Mouse (Mus musculus) left cerebral cortex, postnatal 36 days (tissue): ENCODE measurements at regions not wholly inside any gene's neighbourhood (a gene's known extent, or its start where the extent isn't known, plus 50 kb on each side); places are given as distances from the start of the nearest gene placed in this dataset.
A peak's percentile ranks its signal among the peaks of the same experiment; 100 is the strongest.

ENCODE experiments used
- DNase-seq, 2 experiments: peaks; one replicate each; pipeline ENCODE4 v3.0.0; 2021 to 2022; ENCODE audit warnings: low spot score in 2 of 2, mixed read lengths in 1 of 2
- intact Hi-C: fragments of 180-260 bp; cut with DNase I; formaldehyde crosslinking; loops from one replicate; pipeline ENCODE4 v1.15.1; 2025

GRCm38 (mm10) chr13:110741576-110742206, 346.8 kb downstream of the Plk2 start:
- intact Hi-C loops, result loop anchor here (5.0 kb wide), 3 partner anchors 114 to 344 kb away; partner anchors contain the start of gene Plk2
- peak; percentile 37 to 42 for DNase-seq

DNA sequence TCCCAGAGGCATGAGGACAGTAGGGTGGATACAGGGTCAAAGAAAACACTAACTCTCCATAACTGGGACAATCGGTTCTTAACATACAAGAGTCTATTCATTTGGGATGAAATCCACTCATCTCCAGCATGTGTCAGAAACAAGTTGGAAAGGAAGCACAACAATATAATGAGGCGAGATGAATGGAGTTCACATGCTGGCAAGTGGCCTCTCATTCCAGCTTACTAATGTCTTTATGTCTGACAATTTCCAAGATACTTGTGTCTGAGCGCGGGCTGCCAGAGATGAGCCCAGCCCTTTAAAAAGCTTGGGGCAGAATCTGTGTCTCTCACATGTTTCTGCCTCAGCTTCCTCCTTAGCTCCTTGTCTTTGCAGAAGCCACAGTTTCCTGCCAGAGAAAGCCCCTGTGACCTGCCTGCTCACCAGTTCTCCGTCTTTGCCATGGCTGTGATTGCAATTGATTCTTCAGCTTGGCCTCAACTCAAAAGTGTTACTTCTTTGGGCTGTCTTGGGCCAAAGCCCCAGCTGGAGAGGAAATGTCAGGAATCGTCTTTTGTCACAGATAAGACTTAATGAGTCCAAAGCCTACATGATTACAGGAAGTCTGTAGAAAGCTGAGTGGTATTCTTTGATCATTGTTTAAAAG, 352.5 kb downstream of the Plk2 start:
- no peak for DNase-seq
- intact Hi-C loops, result no loop called here

GRCm38 (mm10) chr13:110752746-110753145, 357.9 kb downstream of the Plk2 start:
- no peak for DNase-seq
- intact Hi-C loops, result no loop called here

DNA sequence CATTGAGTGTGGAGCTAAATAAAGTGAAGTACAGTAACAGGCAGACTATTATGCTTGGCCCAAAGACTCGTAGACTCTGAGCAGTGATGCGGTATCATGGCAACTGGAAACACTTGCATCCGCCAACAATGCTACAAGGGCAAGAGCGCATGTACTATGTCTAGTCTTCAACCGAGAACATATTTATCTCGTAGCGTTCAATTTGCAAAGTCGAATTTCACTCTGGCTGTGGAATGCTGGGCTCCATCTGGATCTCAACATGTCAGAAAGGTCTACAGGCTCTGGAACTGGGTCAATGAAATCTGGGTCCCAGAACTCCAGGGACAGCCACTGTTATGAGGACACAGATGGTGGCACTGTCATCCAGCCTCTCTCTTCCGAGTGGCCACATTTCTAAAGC, 359.7 kb downstream of the Plk2 start:
- intact Hi-C loops, result no loop called here
- DNase-seq, result peak; percentile 5 to 28

DNA sequence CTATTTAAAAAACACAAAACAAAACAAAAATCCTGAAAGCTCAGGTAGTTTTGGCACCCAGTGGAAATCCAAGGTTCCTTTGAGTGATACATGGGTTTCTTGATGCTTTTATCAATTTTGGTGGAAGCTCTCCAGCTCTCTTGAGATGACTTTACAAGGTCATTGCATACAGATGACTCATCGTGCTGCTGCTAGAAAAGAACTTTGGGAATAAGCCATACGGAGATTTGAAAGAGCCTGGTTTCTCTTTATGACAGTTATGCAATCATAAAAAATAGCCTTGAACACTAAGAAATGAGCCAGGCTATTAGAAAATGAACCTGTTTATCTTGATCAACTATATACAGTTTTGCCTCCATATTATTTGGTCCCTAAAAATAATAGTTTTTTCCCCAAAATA, 362.0 kb downstream of the Plk2 start:
- no peak for DNase-seq
- intact Hi-C loops, result no loop called here

DNA sequence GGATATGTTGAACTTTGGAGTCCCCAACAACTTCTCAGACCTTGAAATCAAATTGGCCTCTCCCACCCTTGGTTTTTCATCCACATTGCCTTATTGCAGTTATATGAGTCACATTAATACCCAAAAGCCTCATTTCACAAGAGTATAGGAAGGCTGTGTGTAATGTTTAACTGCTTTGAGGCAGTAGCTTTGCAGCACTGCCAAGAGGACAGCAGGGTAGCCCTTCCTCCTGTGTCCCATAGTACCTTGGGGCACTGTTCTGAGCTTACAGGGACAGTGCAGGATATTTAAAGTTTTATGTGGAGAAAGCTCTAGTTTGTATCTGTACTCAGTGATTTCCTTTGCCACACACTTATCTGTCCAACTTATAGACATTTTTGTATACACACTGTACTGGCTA, 374.4 kb downstream of the Plk2 start:
- intact Hi-C loops, result no loop called here
- no peak for DNase-seq

DNA sequence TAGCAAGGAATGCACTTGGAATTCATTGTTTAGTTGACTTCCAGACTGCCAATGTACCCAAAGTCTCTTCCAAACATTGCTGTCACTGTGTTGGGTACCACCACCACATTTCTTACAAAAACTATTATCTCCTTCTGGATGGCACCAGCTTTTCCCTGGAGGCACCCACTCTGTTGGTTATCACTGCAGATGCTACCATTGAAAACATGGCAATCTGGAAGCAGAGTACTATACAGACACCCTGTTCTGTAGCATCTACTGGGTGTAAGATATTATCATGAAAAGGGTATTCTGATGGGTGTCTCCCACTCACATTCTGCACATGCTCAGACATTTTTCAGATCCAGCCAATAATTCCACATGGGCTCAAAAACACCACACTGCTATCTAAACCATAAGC, 380.4 kb downstream of the Plk2 start:
- intact Hi-C loops, result no loop called here

DNA sequence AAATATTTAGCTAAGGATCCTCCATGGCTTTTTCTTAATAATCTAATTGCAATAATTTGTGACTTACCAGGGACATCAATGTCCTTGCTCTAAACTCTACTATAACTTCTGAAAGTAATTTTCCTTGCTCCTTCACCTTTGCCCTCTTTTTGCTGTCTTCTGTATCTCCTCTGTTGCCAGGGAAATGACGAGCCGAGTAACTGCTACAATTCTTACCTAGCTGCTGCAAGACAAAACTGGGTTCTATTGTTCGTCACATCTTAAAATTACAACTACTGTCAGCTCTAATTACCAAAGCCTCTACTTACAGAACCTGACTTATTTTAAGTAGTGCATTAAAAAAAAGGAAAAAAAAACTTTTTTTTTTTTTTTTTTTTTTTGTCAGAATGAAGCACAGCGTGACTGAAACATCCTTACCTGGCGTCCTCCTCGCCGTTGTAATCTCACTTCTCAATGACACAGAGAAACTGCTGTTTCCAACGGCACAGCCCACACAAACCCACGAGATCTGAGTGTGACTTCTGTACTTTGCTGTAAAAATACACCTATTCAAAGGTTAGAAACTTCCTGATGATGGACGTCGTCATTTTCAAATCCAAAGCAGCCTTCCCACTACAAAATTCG, 389.4 kb downstream of the Plk2 start:
- DNase-seq, result no peak
- intact Hi-C loops, result no loop called here

More for the DNA sequence above, 380.4 kb downstream of the Plk2 start:
- DNase-seq, result no peak

DNA sequence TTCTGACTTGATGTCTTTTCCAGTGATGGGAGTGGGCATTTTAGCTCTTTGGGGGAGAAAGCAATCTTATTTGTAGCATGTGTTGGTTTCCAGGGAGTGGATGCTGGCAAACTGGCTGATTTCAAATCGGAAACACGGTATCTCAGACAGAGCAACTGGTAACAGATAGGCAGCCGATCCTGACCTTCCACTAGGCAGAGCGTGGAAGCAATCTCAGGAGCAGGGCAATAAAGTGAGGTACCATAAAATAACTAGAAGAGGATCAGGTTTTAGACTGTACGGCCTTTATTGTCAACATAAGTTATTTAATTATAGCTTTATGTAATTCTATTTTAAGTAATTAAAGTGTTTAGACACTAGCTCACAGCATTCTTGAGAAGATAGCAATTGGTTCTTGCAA, 390.0 kb downstream of the Plk2 start:
- no peak for DNase-seq
- intact Hi-C loops, result no loop called here

DNA sequence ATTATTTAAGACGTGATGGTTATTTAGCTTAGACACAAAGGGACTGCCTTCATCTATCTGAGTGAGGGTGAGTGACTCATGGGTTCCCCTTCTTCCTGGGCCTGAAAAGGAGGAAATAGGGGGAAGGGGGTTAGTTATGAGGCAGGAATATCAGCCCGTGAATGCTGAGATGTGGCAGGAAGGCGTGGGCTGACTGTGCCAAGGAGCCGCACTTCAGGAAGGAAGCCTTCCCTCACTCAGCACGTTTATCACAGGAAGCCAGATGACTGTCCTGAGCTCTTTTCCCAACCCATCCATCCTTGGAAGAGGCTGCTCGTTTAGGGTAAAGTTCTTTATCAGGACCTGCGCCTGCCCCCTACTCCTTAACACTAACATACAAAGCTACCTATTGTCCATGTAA, 403.5 kb downstream of the Plk2 start:
- no peak for DNase-seq
- intact Hi-C loops, result no loop called here

GRCm38 (mm10) chr13:110802841-110803240, 408.0 kb downstream of the Plk2 start:
- DNase-seq, result no peak
- intact Hi-C loops, result no loop called here

DNA sequence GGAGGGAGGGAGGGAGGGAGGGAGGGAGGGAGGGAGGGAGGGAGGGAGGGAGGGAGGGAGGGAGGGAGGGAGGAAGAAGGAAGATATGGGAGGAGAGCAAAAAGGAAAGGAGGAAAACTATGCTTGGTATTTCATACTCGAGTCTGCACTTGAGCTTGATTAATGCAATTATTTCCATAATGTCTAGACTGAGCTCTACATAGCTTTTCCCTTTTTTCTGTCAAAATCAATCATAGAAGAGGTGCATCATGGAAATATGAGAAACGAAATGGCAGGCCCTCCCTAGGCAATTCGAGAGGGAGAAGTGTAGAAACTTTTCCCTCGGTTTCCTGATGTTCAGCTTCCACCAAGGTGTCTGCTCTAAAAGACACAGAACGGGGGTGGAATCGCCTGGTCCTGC, 417.6 kb downstream of the Plk2 start:
- no peak for DNase-seq
- intact Hi-C loops, result no loop called here

GRCm38 (mm10) chr13:110814066-110814465, 419.2 kb downstream of the Plk2 start:
- DNase-seq, result no peak
- intact Hi-C loops, result no loop called here

DNA sequence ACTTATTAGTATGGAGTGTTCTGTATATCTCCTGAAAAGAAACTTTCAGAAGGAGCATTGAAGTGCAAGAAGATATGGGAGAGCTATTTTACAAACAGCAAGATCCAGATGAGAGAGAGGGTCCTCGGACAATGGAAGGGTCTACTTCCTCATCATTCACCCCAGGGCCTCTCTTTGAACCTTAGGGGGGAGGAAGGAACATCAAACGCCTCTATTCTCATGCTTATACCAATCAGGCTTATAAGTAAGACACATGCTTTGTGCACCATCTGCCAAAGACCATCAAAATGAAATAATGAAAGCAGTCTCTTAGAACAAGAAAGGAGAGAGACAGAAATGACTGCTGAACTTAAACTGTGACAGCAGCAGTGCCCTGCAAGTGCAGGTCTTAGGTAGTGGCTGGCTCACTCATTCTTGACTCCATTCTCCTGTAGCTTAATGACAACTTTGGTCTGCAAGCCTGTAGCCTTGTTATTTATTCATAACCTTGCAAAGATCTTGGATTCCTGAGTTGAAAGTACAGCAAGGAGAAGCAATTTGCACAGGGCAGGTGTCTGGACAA, 424.5 kb downstream of the Plk2 start:
- intact Hi-C loops, result no loop called here
- DNase-seq, result no peak

DNA sequence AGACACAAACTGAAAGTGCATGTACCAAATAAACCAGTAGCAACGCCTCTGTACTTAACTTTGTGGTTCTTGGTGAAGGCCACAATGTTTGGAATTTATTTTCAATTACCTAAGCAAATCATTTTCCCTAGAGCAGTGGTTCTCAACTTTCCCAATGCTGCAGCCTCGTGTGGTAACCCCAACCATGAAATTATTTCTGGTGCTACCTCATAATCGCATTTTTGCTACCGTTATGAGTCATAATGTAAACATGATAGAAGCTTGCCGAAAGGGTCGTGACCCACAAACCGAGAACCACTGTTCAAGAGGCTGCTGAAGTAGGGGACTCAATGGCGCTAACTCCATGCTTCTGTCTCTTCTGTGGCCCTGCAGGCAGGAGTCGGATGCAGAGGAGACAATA, 429.9 kb upstream of the Actbl2 start:
- intact Hi-C loops, result no loop called here

DNA sequence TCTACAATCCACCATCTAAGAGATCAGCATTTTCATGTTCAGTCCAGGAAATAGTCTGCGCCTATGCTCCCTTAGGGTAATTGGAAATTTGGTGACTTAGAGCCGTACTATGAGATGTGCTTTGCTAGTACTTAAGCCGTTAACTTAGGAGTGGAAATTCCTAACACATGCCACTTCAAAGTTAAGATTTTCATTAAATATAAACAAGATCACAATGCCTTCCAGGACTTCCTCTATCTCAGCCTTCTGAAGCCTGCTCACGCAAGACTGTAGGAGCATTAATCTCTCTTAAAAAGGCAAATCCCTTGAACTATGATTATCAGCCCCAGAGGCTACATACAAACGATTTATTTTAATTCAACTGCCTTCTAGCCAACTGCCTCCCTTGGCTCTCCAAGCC, 422.4 kb upstream of the Actbl2 start:
- DNase-seq, result no peak
- intact Hi-C loops, result no loop called here

More for the DNA sequence above, 429.9 kb upstream of the Actbl2 start:
- DNase-seq, result no peak

DNA sequence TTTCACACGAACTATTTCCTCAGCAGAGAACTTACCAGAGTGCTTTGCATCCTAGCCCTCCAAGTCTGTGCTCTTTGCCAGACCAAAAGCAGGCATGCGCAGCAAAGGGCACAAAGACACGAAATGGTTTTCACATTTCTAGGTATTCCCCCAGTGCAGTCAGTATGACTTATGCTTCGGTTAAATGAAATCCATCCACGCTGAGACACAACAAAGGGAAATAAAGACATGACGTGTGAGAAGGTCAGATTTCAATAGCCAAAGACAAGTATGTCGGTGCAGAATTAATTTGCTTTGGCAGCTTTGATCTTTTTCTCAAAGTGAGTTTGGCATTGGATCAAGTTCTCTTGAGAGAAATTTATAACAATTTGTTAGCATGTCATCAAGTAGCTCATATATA, 417.9 kb upstream of the Actbl2 start:
- intact Hi-C loops, result no loop called here
- no peak for DNase-seq

DNA sequence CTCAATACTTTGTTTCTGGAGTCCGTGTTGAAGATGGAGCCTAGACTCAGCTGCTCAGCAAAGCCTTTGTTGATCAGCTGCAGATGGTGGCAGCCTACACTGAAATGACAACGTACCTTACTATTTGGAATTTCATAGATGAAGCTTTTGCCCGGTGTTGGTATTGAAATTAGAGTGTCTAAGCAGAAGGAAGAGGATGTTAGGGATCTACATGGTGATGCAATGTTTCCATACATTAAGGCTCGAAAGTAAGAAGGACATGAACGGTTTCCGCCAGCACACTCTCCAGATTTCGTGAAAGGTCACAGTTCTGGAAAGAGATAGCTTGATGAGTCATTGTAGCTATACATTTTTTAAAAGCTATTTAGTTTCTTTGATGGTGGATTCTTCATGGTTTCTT, 412.9 kb upstream of the Actbl2 start:
- intact Hi-C loops, result no loop called here
- peak in 1 of 2 experiments; percentile 8 for DNase-seq

DNA sequence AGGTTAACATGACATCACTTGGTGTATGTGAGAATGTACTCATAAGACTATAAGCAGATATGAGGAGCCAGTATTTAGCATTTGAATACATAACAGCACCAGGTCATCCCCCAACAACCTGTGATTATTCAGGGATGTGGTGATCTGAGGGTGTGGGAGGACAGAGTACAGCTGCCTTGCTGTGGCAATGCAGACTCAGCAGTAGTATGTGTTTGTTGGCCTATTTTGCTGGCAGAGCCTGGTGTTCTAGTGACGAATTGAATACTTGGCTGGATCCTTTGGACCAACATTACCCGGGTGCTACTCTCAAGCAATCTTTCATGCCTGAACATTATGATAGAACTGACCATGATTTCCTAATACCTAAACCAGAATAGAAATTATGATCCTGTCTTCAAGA, 409.1 kb upstream of the Actbl2 start:
- intact Hi-C loops, result no loop called here
- no peak for DNase-seq

DNA sequence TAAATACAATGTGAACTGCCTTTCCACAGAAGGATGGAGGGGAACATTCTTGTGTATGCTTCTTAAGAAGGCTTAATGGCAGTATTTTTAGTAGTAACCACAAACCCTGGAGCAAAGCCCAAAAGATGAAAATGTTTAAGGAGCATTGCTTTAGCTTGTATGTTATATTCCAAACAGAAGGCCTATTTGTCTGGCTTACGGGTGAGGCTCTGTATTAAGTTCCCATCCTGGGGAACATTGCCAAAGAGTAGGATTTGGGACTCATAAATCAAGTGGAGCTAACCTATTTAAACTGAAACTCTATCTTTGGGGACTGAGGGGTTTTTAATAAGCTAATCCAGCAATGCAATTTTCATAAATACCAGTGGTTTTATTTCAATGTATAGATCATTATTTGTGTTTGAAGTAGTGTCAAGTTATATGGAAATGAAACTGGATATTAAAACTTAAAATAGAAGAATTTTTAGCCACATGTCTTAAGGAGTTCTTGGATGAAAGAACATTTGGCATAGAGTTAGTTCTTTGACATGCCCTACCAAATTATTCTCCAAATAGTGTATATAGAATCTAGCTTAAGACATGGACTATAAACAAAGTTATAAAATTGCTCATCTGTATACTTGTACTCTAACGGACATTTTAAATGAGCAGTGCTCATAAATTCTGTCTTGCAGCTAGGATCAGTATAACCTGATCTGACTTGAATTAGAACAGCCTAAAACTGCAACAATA, 401.7 kb upstream of the Actbl2 start:
- no peak for DNase-seq
- intact Hi-C loops, result no loop called here
